Mouse (Mus musculus): ENCODE data around the gene Fcer1a. TPM values are rescaled to one million over a fixed set of nuclear protein-coding genes. Genes with fewer than 3 reads are reported as not detected.
"Not testable (repeated sequence)": the region's sequence is repeated elsewhere in the genome, so short reads cannot be mapped to it uniquely, and the experiment has no call there.

Fcer1a gene
- total RNA-seq (2021), result under 1 TPM in 1 of 2 experiments, not detected in 1; 0.42 TPM
- long read RNA-seq, experiment 1, result 0 reads
- long read RNA-seq, experiment 2, result 0 reads

GRCm38 (mm10) chr1:173227081-173227480 lies at the start of gene Fcer1a:
TSS of gene Fcer1a (minus strand) at chr1:173227214.
- no peak for DNase-seq (ENCODE audit: low spot score in 2 of 2)

- no peak for DNase-seq (ENCODE audit: low spot score in 2 of 2)
These were observed 38.7 kb upstream of the Fcer1a start, which contains the start of gene Olfr418 for GRCm38 (mm10) chr1:173265701-173266100. TSS of gene Olfr418 (plus strand) at chr1:173266001.

GRCm38 (mm10) chr1:173249888-173250287 lies 22.9 kb upstream of the Fcer1a start:
- DNase-seq (ENCODE audit: low spot score in 2 of 2), result no peak

GRCm38 (mm10) chr1:173237004-173237403 lies 10.0 kb upstream of the Fcer1a start:
- DNase-seq (ENCODE audit: low spot score in 2 of 2), result not testable (repeated sequence)

GRCm38 (mm10) chr1:173216481-173216880 lies 10.5 kb downstream of the Fcer1a start:
- no peak for DNase-seq (ENCODE audit: low spot score in 2 of 2)

- DNase-seq (ENCODE audit: low spot score in 2 of 2), result no peak
These were observed 14.9 kb downstream of the Fcer1a start, which contains the start of gene Olfr1404 for GRCm38 (mm10) chr1:173212092-173212491. TSS of gene Olfr1404 (plus strand) at chr1:173212392.

GRCm38 (mm10) chr1:173197508-173197907 lies 29.5 kb downstream of the Fcer1a start, which contains the start of gene Olfr218:
TSS of gene Olfr218 (plus strand) at chr1:173197808.
- no peak for DNase-seq (ENCODE audit: low spot score in 2 of 2)

GRCm38 (mm10) chr1:173196359-173196758 lies 30.7 kb downstream of the Fcer1a start:
- DNase-seq (ENCODE audit: low spot score in 2 of 2), result no peak

GRCm38 (mm10) chr1:173192059-173192458 lies 35.0 kb downstream of the Fcer1a start:
- no peak for DNase-seq (ENCODE audit: low spot score in 2 of 2)

- DNase-seq (ENCODE audit: low spot score in 2 of 2), result no peak
These were observed 36.5 kb downstream of the Fcer1a start, which contains the start of gene Olfr1406 for GRCm38 (mm10) chr1:173190540-173190939. TSS of gene Olfr1406 (minus strand) at chr1:173190640.

GRCm38 (mm10) chr1:173174154-173174842 lies 52.7 kb downstream of the Fcer1a start:
- no peak for DNase-seq (ENCODE audit: low spot score in 2 of 2)

Other genes starting within 250 kb of the Fcer1a start
- gene Olfr1408, start 89.8 kb downstream of the Fcer1a start, total RNA-seq (2021), result not detected
- gene Olfr1406, start 36.6 kb downstream of the Fcer1a start, total RNA-seq (2021), result not detected
- not detected for gene Olfr218, start 29.4 kb downstream of the Fcer1a start, total RNA-seq (2021)
- not detected for gene Olfr1404, start 14.8 kb downstream of the Fcer1a start, total RNA-seq (2021)
- gene Olfr418, start 38.8 kb upstream of the Fcer1a start, total RNA-seq (2021), result not detected
- not detected for gene Mptx2, start 50.6 kb upstream of the Fcer1a start, total RNA-seq (2021)
- gene Ackr1, start 106.5 kb upstream of the Fcer1a start, total RNA-seq (2021), result 1 to 10 TPM in 1 of 2 experiments, under 1 TPM in 1; 0.63 to 2.0 TPM
- gene Aim2, start 123.7 kb upstream of the Fcer1a start, total RNA-seq (2021), result 1 to 10 TPM; 1.1 to 2.0 TPM
- 1 to 10 TPM; 4.0 to 8.9 TPM for gene Cadm3, start 140.5 kb upstream of the Fcer1a start, total RNA-seq (2021)

Measured in adrenal gland, adult 18-20 months (tissue).